Mouse (Mus musculus): ENCODE results near the gene Vps35. TPM values are rescaled to one million over a fixed set of nuclear protein-coding genes. Genes with fewer than 3 reads are reported as not detected.

Vps35 gene
- 10 to 100 TPM; 70.1 to 77.5 TPM for total RNA-seq (2021)

DNA sequence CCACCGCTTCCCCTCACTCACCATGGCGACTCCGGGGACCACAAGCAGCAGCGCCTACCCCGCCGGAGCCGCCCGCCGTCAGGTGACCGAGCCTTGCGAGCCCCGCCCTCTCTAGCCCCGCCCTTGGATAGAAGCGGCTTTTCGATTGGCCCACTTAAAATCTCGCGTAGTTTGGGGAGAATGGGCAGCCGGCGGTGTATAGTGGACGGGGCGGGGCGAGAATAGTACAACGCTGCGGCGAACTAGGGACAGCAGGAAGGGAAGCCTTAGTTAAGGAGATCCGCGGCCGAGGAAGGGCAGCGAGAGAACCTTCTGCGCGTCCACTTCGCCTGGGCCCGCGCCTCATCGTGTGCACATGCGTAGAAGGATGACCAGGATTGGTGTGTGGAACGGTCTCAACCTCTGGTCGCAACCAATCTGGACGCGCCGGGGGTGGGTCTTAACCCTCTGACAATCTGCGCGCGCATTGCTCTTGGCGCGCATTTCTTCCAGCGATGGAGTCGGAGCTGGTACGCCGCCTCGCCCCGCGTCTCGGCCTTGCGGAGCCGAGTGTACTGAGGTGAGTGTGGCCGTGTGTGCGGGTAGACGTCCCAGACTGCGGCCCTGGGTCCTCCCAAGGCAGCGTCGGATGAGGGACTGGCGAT, at the start of gene Vps35, which contains the start of gene Orc6:
Gene Vps35 (minus strand): TSS at position 369 of the 644 bp plus-strand sequence.
Gene Orc6 (plus strand): TSS at position 199 of the 644 bp plus-strand sequence.
- DNase-seq = peak; percentile 98
- intact Hi-C loops (cut with DNase I) = loop anchor here (5.0 kb wide), 1 partner anchor 217 kb away; the partner anchor contains the start of genes Man2b1, Wdr83 and Wdr83os

DNA sequence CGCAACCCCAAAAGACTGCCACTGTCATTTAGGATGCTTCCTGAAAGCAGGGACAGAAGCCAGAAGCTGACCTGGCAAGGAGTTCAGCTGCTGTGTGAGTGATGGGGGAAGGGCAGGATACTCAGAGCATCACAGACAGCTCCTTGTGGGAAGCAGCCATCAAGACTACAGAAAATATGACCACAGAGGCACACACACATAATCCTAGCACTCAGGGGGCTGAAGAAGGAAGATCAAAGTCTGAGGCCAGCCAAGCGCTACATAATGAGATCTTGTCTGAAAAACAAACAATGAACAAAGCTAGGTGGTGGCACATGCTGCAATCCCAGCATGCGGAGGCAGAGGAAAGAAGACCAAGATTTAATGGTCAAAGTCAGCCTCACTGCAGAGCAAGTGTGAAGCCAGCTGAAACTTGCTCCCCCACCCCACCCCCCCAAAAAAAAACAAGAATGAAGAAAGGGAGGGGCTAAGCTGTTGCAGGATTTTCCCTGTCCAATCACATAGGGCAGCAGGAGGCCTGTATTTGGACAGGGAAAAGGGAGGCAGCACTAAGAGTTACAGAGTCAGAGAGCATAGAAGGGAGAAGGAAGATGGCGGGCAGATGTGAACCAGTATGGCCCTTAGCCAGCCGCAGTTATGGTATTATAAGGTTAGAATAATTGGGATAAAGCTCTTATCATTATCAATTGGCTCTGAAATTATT, 40.4 kb upstream of the Vps35 start:
- DNase-seq = no peak
- intact Hi-C loops (cut with DNase I) = no loop called here

DNA sequence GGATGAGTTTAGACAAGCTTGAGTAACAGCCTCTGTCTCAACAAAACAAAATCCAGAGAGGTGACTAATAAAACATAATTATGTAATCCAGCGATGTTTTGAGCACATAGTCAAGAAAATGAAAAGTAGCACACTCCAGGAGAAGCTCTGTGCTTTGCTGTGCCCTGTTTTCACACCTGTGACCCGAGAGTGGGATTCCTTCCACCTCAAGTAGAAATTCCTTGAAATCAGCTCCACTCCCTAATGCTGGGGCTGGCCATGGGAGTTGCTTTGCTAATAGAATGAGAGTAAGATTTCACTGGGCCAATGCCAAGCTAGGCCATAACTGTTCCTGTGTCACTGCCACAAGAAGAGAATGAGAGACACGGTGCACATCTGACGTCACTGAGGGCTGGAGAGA, 38.1 kb upstream of the Vps35 start:
- intact Hi-C loops (cut with DNase I) = no loop called here
- DNase-seq = no peak

DNA sequence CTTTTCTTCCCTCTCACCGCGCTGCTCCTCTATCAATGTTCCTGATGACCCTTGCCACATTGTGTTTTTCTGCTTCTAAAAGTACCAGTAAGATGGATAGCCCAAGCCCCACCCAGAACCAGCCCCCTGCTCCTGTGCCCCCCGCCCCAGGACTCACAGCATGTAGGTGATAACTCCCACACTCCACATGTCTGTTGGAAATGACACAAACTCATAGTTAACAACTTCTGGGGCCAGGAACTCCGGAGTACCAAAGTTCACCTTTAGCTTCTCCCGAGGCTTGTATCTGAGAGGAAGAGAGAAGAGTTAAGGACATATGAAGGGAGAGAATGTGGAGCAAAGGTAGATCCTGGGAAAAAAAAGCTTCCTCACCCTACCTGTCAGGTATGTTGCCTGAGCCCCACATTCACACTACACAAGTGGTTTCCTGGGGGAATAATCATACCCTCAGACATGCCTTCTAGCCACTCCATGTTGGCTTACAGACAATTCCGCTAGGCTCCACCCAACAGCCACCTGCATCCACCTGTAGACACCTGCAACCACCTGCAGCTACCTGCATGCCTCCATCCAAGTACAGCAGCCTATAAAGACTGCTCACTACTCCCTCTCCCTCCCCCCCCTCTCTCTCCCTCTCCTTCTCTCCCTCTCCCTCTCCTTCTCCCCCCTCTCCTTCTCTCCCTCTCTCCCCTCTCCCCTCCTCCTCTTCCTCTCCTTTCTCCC, 36.8 kb upstream of the Vps35 start:
- DNase-seq = no peak
- intact Hi-C loops (cut with DNase I) = no loop called here

DNA sequence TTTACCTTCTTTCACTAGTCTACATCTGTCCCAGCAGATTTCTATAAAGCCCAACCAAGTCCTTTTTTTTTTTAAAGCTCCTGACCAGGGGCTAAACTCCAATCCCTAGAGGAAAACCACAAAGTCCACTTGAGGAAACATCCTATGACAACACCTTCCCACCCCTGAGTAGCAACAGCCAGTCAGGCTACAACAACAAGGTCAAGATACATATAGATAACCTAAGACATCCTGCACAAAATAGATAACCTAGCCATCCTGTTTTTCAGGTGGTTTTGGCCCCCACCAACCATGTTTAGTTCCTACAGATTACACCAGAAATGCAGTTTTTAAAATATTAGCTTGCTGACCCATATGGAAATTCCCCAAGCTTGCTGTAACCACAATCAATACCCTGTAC, 35.5 kb upstream of the Vps35 start:
- DNase-seq = no peak
- intact Hi-C loops (cut with DNase I) = no loop called here

DNA sequence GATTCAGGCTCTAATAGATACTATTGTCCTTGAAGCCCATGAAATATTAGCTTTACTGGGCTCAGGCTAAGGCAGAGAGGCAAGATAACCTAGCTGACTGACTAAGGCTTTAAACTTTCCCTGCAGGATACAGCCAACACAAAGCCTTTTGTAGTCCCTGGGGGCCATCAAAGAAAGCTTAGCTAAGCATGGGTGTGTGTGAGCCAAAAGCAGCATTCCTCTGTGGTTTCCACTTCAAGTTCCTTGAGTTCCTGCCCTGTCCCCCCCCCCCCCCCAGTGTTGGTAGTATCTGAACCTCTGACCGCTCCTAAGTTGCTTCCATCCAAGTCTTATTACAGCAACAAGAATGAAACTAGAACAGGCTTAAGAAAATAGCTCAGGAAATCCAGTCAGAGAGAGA, 29.9 kb upstream of the Vps35 start:
- intact Hi-C loops (cut with DNase I) = no loop called here
- DNase-seq = peak; percentile 40 to 42

DNA sequence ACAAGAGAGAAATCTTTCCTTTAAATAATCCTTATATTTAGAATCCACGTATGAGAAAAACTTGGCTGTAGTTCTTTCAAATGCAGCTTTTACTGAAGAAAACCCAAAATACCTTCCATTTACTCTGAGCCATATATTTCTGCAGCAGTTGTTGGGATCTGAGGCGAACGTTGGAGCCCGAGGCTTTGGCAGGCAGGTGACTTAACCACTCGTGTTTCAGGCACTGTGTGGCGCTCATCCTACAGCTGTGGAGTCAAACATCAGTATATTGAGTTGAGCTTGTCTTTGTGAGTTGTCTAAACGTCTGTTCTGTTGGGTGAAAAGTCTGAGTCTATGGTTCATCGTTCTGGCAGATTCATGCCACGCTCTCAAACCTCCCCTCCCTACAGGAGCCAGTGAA, 27.4 kb upstream of the Vps35 start:
- no peak for DNase-seq
- intact Hi-C loops (cut with DNase I) = no loop called here

DNA sequence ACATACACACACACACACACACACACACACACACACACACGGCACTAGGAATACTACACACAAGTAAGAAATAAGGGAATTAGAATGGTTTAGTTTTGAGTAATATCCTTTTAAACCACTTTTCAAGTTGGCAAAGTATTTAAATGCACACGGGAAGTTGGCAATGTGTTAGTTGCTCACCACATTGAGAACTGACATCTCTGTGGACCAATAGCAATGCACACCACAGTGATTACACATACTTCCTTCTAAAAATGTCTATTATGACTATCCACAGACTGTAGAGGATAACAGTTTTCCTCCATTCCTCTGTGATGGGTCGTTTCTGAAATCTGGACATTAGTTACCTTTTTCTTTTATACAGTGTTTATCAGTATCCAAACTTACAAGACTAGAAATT, 23.5 kb upstream of the Vps35 start:
- DNase-seq = no peak
- intact Hi-C loops (cut with DNase I) = no loop called here

DNA sequence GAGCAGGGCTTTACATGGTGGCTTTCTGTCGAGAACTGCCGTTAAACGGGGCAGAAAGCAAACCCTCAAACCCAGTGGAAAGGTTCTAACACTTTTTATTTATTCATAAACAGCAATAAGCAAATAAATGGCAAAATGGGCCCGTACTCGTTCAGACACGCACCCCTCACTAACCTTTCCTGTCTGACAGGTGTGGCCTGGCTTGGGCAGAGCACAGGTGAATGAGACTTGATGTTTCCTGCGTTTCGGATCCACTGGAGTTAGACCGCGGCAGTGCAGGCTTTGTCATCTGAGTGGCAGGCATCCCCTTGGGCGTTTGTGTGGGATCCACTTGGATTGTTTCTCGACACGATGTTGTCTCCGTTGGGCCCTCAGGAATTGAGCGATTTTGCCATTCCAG, 22.4 kb upstream of the Vps35 start:
- intact Hi-C loops (cut with DNase I) = no loop called here
- no peak for DNase-seq

DNA sequence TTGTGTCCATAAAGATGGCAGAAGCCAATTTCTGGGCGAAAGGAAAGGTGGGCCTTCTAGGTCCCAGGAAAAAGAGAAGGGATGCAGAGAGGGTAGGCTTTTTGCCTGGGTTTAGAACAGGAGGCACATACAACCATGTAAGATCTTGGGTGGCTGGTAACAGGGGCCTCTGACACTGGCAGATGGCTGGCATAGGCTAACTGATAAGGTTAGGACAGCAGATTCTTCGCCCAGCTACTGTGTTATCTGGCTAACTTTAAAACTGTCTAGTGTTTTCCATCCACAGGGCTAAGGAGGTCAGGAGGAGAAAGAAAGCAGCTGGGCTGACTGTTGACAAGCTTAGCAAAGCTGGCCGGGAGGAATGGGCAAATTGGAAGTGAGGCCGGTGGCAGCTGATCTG, 18.9 kb upstream of the Vps35 start:
- intact Hi-C loops (cut with DNase I) = loop anchor here (10.0 kb wide), 1 partner anchor 236 kb away; the partner anchor contains the start of gene Dnaja2
- peak; percentile 29 to 31 for DNase-seq

DNA sequence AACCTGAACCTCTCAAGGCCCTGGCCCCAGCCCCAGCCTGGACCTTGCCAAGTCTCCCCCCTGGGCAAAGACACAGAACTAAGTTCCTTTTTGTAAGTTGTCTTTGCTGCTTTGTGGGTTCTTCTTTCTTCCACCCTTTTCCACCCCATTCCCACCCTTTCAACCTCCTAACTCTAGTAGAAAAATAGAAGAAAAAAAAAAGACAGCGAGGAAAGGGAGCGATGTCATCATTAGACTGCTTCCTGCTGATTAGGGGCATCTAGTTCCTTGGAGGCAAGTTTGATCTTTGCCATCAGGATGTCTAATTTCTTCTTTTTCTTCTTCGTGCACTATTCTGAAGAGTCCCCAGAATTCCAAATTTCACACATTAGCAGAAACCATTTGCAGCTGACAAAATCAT, 13.4 kb upstream of the Vps35 start:
- no peak for DNase-seq

DNA sequence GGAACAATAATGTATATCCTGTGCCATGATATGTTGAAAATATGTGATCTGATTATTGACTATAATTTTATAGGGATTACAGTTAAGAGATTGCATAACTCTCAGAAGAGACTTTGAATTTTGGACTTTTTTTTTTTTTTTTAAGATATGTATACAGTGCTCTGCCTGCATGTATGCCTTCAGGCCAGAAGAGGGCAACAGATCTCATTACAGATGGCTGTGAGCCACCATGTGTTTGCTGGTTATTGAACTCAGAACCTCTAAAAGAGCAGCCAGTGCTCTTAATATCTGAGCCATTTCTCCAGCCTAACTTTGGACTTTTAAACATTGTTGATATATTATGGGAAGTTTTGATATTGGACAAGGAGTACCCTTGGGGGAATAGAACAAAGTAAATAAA, 12.1 kb upstream of the Vps35 start:
- intact Hi-C loops (cut with DNase I) = loop anchor here (1.0 to 10.0 kb wide), 2 partner anchors 86 to 243 kb away; partner anchors contain the start of gene Dnaja2
- peak; percentile 29 to 38 for DNase-seq

More for the DNA sequence above, 13.4 kb upstream of the Vps35 start:
- intact Hi-C loops (cut with DNase I) = loop anchor here (10.0 kb wide), 1 partner anchor 242 kb away; the partner anchor contains the start of gene Dnaja2

DNA sequence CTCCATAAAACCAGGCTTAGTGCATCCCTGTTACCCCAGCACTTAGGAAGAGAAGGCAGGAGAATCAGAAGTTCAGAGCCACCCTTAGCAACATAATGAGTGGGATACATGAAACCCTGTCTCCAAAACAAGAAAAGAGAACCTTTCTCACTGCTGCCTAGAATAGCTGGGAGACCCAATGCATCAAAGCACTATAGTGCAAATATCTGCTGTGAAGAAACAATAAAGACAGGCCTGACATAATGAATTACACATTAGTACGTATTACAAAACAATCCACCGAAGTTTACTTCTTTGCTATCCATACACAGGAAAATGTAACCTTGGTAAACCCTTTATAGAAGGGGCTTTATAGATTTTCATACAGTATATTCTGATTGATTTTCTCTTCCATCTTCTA, 9.0 kb upstream of the Vps35 start:
- intact Hi-C loops (cut with DNase I) = no loop called here
- DNase-seq = no peak

DNA sequence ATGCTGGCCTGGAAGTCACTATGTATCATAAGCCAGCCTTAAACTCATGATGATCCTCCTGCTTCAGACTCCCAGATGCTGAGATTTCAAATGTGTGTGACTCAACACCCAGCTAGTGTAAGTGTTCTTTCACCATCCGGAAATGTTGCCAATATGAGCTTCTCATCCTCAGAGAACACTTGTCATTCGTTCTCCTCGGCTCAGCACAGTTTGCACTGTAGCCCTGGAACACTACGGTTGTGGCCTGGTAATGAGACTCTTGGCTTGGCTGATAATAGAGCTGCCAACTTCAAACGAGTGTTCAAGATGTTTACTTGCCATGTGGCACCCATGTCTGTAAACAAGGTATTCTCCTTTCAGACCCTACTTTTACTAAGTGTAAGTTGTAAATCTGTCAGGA, 3.9 kb upstream of the Vps35 start:
- no peak for DNase-seq
- intact Hi-C loops (cut with DNase I) = no loop called here

DNA sequence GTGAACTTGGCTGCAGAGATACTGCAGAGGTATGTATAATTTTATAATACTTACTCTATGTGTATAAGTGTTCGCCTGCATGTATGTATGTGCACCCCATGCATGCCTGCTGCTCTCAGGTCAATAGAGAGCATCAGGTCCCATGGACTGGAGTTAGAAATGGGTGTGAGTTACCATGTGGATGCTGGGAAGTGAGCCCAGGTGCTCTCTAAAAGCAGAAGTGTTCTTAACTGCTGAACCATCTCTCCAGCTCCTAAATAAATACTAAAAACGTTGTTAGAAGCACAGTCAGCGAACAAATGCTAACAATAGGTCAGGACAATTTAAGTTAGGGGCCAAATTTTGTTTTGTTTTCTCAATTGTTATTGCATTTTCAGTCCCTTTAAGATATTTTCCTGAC, 3.3 kb upstream of the Vps35 start:
- no peak for DNase-seq
- intact Hi-C loops (cut with DNase I) = no loop called here

DNA sequence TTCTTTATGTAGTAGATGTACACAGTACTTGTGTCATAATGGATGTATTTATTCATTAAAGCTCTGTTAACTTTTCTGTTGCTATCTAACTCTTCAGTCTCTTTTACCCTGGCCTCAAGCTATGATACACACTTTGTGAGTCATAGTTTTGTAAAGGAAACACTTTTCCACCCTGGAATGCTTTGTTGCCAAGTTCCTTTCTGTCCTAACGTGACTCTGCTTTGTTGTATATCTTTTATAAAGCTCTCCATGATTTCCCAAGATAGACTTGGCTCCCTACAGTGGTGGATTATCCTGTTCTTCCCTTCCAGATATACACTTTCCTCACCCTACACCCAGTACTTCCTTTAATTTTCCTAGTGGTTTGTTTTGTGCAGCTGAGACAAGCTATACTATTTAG, 2.3 kb upstream of the Vps35 start:
- intact Hi-C loops (cut with DNase I) = no loop called here

DNA sequence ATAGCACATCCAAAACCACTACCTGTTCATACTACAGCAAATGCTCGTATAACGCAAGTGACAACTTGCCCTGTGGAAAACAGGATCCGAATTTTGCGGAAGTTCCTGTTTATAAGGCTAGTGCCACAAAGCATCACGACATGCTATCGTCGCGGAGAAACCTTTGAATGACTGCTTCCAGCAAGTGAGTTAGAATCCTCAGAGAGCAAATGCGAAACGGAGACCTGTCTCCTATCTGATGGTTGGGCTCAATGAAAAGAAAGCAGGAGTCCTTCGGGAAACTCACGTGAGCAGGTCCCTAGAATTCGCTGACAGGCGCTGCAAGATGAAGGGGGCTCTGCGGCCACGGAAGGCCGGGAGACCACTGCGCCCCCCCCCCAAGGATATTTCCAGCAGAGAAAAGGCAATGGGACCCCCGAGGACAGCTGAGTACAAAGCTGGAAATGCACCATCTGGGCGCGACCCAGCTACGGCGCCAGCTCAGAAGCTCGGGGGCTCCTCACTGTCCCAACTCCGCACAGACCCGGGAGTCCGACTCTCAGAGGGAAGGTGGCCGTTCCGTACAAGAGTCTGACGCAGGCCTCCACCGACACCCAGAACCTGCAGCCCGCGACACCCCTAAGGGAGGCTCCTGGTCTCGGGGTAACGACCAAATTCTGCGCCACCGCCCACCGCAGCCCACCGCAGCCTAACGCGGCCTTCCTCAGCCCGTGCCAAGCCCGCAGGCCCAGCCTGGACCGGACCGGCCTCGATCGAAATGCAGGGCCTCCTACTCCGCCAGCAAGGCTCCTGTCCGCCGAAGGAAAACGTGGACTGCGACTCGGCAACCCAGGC, 785 bp downstream of the Vps35 start:
- DNase-seq = peak; percentile 21 to 26
- intact Hi-C loops (cut with DNase I) = loop anchor here (5.0 kb wide), 1 partner anchor 217 kb away; the partner anchor contains the start of genes Man2b1, Wdr83 and Wdr83os

More for the DNA sequence above, 2.3 kb upstream of the Vps35 start:
- no peak for DNase-seq

DNA sequence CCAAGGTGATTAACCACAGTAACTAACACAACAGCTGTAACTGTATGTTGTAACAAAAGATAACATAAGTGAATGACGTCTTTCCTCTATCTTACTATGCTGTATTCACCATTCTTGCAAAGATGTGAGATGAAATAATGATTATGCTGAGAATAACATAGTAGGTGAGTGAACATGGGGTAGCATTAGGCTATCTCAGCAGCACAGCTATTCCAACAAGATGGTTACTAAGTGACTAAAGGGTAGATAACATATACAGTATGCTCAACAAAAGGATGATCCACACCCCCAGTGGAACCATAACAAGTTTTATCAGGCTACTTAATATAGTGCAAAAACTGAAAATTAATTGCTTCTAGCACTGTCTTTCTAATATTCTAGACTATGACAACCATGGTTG, 12.8 kb downstream of the Vps35 start:
- intact Hi-C loops (cut with DNase I) = no loop called here
- no peak for DNase-seq

DNA sequence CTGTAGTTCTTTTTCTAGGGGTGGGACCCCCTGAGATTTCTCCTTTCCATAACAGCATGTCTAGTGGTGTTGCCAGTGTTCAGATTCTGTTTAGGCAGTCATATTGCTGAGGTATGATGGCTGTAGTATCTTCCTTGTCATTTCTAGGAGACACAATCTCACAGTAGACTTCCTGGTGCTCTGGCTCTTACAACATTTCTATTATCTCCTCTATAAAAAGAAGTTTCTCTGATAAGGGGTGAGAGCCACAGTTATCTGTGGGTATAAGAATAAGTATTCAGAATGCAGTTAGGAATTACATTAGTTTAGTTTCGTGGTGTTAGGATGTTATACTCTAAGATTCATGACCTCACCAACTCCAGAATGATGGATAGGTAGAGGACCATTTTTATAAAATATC, 72.3 kb downstream of the Vps35 start:
- DNase-seq = no peak
- intact Hi-C loops (cut with DNase I) = no loop called here

DNA sequence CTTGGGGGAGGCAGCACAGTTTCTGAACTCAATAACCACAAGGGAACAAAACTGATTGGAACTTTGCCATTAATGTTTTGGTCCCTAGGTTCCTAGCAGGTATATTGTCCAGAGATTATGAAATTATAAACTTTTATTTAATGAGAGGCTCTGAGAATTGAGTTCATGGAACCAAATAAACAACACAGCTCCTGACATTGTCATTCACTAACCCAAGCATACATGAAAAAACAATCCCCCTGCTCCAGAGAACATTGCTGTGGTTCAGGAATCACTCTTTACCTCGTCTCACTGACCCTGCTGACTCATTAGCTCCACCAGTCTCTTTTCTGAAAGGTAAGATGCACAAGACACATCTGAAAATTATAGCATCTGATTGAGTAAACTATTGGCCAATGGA, 73.9 kb downstream of the Vps35 start, which contains the start of gene Olfr371:
Gene Olfr371 (plus strand): TSS at position 301 of the 400 bp plus-strand sequence.
- DNase-seq = no peak
- intact Hi-C loops (cut with DNase I) = no loop called here

Data from heart, postnatal 10 days (tissue).